Mouse (Mus musculus): ENCODE results near the gene Dera. TPM values are rescaled to one million over a fixed set of nuclear protein-coding genes. Genes with fewer than 3 reads are reported as not detected.

Gene Dera
- polyA plus RNA-seq, 1 experiment from 2014 or later, result 70.7 TPM

DNA sequence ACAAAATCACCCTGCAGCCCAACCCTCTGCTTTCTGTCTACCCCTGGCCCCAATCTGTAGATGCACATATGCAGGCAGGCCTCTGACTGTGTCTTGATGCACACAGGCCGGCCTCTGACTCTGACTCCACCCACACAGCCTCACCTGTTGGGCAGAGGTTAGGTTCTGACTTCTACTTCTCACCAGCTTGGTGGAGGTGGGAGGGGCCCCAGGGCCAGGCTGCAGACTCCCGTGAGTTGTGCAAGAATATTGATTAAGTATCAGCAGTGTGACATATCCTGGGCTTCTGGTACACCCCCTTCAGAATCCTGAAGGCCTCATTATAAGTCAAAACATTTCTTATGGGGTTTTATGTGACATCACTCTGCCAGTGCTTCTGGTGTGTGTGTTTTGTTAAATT, 35.3 kb downstream of the Dera start:
- ATAC-seq (ENCODE audit: borderline replicate concordance, extremely low read depth, low FRiP score, low TSS enrichment), result no peak
- Histone ChIP-seq H3K4me1 (no peaks in the 10 kb centered on the region), H3K36me3 (no peaks in the 10 kb centered on the region), H3K4me3 (no peak overlapping the region), H3K27ac (no peak overlapping the region), H3K9me3 (no peaks in the 10 kb centered on the region), H3K9ac (no peak overlapping the region), H3K27me3 (no peaks in the 10 kb centered on the region), H3K4me2 (no peak overlapping the region)
- 47% methylated on average over 2 of the region's 2 CpGs for WGBS

DNA sequence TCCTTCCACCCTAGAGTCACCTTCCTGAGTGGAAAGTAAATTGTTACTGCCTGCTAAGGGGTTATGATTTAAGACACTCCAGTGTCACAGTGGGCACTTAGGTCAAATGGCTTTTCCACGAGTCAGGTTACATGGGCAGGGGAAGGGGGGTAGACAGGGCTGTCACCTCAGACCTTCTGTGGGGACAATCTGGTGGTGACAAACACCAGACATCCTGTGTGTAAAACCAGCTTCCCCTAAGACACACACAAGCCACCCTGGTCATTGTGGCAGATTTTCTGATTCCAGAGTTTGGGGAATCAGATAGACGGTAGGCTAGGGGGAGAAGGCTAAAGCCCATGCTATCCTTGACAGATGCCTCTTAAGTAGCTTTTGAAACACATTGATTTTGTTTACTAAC, 41.1 kb downstream of the Dera start:
- 34% methylated on average over 2 of the region's 2 CpGs for WGBS

DNA sequence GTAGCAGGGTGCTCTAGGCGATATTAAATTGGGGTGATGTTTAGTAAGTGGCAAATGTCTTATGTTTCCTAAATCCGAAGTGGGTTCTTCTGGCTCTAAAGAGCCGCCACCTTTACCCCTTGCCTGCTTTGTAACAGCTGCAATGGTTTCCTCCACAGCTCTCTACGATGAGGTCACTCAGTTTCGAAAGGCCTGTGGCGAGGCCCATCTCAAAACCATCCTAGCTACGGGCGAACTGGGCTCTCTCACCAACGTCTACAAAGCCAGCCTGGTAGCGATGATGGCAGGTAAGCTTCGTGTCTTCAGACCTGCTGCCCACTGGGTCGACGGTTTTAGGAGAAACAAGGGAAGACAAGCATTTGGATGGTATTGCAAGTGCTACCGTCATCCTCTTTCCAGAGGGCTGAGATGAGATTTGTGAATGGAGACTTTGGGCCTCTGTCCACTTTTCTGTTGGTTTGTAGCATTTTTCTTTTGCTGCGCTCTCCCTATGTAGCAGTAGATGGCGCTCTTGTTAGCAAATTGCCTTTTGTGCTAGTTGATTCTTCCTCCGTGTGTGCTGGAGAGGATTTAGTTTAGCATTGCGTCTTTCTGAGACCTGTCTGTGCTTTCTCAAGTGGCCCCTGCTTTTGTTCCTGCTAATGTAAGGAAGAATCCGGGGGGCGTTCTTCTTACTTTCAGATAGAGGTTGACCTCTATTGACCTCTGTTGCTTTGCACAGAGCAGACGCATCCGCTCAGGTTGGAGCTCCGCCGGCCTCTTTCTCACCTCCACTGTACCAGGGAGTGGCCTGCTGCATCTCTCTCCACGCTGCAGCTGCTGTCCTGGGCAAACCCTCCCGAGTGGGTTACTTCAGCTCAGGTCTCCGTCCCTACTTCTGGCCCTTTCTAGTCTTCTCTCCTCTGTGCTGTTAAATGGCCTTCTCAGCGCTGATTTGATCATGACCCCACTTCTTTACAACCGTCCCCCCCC, 42.5 kb downstream of the Dera start:
- no peak overlapping the region for H3K27ac ChIP-seq
- no peak overlapping the region for H3K4me3 ChIP-seq
- H3K4me2 ChIP-seq, result no peak overlapping the region
- H3K4me1 ChIP-seq, result no peaks in the 10 kb centered on the region
- WGBS, result 68% methylated on average over 28 of the region's 29 CpGs
- 0 out of 2 replicates have a peak, but pooled peaks have one; percentile 15 for ATAC-seq (ENCODE audit: borderline replicate concordance, extremely low read depth, low FRiP score, low TSS enrichment)
- H3K9ac ChIP-seq, result no peak overlapping the region
- H3K36me3 ChIP-seq, result peaks cover 6% of the 10 kb centered on the region; the same call in 1 of the 2 replicates
- peaks cover 9% of the 10 kb centered on the region; the same call in 1 of the 2 replicates for H3K9me3 ChIP-seq
- no peaks in the 10 kb centered on the region for H3K27me3 ChIP-seq

More for the DNA sequence above, 41.1 kb downstream of the Dera start:
- H3K4me2 ChIP-seq, result no peak overlapping the region
- H3K4me3 ChIP-seq, result no peak overlapping the region
- H3K9me3 ChIP-seq, result 0 out of 2 replicates have a peak, but pooled peaks cover 7% of the 10 kb centered on the region
- H3K27me3 ChIP-seq, result no peaks in the 10 kb centered on the region
- peaks cover 6% of the 10 kb centered on the region; the same call in 1 of the 2 replicates for H3K36me3 ChIP-seq
- no peaks in the 10 kb centered on the region for H3K4me1 ChIP-seq
- H3K27ac ChIP-seq, result no peak overlapping the region
- H3K9ac ChIP-seq, result no peak overlapping the region
- ATAC-seq (ENCODE audit: borderline replicate concordance, extremely low read depth, low FRiP score, low TSS enrichment), result no peak

DNA sequence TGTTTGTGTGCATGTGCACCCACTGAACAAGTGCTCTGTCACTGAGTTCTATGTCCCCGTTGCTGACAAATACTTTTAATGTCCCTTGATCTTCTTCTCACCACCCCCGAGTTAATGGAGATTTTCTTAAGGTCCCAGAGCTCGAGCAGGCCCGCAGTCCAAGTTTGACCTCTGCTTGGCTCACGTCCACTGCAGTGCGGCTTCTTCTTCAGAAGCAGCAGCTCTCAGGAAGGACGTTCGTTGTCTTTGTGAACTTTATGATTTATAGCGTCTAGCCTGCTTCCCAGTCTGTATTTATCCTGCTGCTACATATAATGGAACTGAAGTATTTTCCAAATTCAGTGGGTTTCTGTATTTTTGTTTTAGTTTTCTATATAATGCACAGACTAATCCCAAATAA, 44.9 kb downstream of the Dera start:
- H3K4me1 ChIP-seq, result no peaks in the 10 kb centered on the region
- H3K4me2 ChIP-seq, result no peak overlapping the region
- peaks cover 9% of the 10 kb centered on the region; the same call in 1 of the 2 replicates for H3K9me3 ChIP-seq
- peaks cover 6% of the 10 kb centered on the region; the same call in 1 of the 2 replicates for H3K36me3 ChIP-seq
- H3K9ac ChIP-seq, result no peak overlapping the region
- no peak for ATAC-seq (ENCODE audit: borderline replicate concordance, extremely low read depth, low FRiP score, low TSS enrichment)
- no peak overlapping the region for H3K27ac ChIP-seq
- 53% methylated on average over 9 of the region's 9 CpGs for WGBS
- no peak overlapping the region for H3K4me3 ChIP-seq
- no peaks in the 10 kb centered on the region for H3K27me3 ChIP-seq

DNA sequence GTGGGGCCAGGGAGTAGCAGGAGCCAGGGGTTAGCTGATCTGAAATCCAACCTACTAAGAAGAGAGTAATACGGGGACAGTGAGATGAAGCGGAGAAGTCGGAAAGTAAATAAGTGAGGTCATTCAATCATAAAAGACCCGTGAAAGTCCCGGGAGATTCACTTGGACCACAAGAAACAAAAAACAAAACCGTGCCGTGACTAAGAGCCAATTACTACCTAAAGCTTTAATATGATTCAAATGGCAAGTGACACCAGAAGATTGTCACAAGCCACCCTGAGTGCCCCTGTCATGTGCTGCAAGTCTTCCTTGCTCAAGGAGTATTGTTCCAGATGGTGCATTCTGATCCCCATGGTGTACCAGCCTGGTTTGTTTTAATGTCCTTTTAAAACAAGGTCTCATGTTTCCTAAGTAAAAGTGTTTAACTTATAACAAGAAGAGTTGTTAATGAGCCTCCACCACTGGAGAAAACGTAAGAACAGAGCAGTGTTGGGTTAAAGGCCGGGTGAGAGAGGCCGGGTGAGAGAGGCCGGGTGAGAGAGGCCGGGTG, 49.2 kb downstream of the Dera start:
- H3K9ac ChIP-seq, result no peak overlapping the region
- 69% methylated on average over 12 of the region's 12 CpGs for WGBS
- peaks cover 9% of the 10 kb centered on the region; the same call in 1 of the 2 replicates for H3K9me3 ChIP-seq
- no peak overlapping the region for H3K4me3 ChIP-seq
- no peak for ATAC-seq (ENCODE audit: borderline replicate concordance, extremely low read depth, low FRiP score, low TSS enrichment)
- H3K4me1 ChIP-seq, result no peaks in the 10 kb centered on the region
- no peak overlapping the region for H3K4me2 ChIP-seq
- peaks cover 4% of the 10 kb centered on the region; the same call in 1 of the 2 replicates for H3K36me3 ChIP-seq
- H3K27me3 ChIP-seq, result no peaks in the 10 kb centered on the region
- no peak overlapping the region for H3K27ac ChIP-seq

DNA sequence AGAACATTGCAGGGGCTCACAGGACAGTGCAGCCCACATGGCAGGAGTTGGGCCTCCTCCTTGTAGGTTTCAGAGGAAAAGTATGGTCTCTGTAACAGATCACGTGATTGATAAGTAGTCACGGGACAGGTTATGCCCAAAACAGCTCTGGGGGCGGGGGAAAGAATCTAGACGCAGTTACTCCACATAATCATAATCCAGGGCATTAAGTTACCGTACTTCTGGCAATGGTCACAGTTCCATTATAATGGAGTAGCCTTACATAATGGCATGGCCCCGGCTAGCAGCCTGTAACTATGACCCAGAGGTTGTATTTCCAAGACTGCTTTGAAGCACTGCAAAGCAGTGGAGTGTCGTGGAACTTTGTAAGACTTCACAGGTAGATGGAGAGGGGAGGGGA, 49.8 kb downstream of the Dera start:
- 76% methylated on average over 7 of the region's 7 CpGs for WGBS
- ATAC-seq (ENCODE audit: borderline replicate concordance, extremely low read depth, low FRiP score, low TSS enrichment), result no peak

DNA sequence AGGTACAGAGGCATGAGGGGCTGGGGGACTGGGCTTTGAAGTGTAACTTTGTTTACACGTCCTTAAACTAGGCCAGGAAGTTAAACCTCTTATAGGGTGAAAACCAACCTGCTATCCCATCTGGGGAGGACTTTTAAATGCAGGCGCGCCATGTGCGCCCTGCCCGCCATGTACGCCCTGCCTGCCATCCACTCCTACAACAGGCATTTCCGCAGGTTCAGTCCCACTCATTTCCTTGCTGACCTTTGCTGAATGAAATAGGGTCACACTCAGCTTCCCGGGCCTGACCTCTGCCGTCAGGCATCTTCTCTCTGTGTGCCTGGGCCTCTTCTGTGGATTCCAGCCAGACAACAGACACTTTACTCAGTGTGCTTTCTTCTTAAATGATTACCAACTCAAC, 50.3 kb downstream of the Dera start:
- H3K4me1 ChIP-seq, result no peaks in the 10 kb centered on the region
- no peak for ATAC-seq (ENCODE audit: borderline replicate concordance, extremely low read depth, low FRiP score, low TSS enrichment)
- H3K9ac ChIP-seq, result no peak overlapping the region
- H3K36me3 ChIP-seq, result peaks cover 4% of the 10 kb centered on the region; the same call in 1 of the 2 replicates
- peaks cover 9% of the 10 kb centered on the region; the same call in 1 of the 2 replicates for H3K9me3 ChIP-seq
- no peaks in the 10 kb centered on the region for H3K27me3 ChIP-seq
- no peak overlapping the region for H3K4me2 ChIP-seq
- no peak overlapping the region for H3K27ac ChIP-seq
- WGBS, result 54% methylated on average over 9 of the region's 9 CpGs
- H3K4me3 ChIP-seq, result no peak overlapping the region

More for the DNA sequence above, 49.8 kb downstream of the Dera start:
- H3K9me3 ChIP-seq, result peaks cover 9% of the 10 kb centered on the region; the same call in 1 of the 2 replicates
- no peak overlapping the region for H3K4me2 ChIP-seq
- no peaks in the 10 kb centered on the region for H3K27me3 ChIP-seq
- peaks cover 4% of the 10 kb centered on the region; the same call in 1 of the 2 replicates for H3K36me3 ChIP-seq
- H3K27ac ChIP-seq, result no peak overlapping the region
- no peak overlapping the region for H3K4me3 ChIP-seq
- H3K9ac ChIP-seq, result no peak overlapping the region
- H3K4me1 ChIP-seq, result no peaks in the 10 kb centered on the region

DNA sequence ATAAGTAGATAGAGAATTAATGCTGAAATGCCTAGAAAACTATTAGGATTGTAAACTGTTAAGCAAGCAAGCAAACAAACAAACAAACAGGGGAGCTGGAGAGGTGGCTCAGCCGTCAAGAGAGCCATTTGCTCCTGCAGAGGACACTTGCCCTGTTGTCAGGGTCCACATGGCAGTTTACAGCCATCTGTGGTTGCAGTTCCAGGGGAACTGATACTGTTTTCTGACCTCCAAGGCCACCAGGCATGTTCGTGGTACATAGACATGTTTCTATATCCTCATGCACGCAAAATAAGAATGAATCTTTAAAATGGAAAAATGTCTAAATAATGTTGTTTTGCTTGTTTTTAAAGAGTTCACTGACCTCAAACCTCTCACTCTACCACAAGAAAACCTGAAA, 52.0 kb downstream of the Dera start:
- Histone ChIP-seq H3K36me3 (no peaks in the 10 kb centered on the region), H3K27ac (no peak overlapping the region), H3K9me3 (no peaks in the 10 kb centered on the region), H3K4me2 (no peak overlapping the region), H3K4me1 (no peaks in the 10 kb centered on the region), H3K4me3 (no peak overlapping the region), H3K27me3 (no peaks in the 10 kb centered on the region), H3K9ac (no peak overlapping the region)
- ATAC-seq (ENCODE audit: borderline replicate concordance, extremely low read depth, low FRiP score, low TSS enrichment), result no peak
- WGBS, result 87% methylated on average over 3 of the region's 3 CpGs

DNA sequence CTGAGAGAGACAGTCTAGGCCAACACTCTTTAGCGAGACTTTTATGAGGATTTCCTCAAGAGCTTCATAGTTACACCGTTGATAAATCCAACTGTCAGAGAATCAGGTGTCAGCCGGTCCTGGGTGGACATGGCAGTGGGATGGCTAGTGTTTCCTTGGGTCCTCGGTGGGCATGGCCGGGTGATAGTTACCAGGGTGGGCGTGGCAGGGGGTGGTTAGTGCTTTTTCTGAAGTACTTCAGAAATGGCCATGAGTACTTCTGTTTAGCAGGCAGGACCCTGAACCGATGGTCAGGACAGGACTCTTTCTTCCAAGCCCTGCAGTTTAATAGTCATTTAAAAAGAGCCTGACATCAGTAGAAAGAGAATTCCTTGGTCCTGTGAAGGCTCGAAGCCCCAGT, 52.5 kb downstream of the Dera start:
- no peaks in the 10 kb centered on the region for H3K27me3 ChIP-seq
- H3K4me2 ChIP-seq, result no peak overlapping the region
- no peaks in the 10 kb centered on the region for H3K36me3 ChIP-seq
- no peak overlapping the region for H3K27ac ChIP-seq
- ATAC-seq (ENCODE audit: borderline replicate concordance, extremely low read depth, low FRiP score, low TSS enrichment), result no peak
- H3K9me3 ChIP-seq, result no peaks in the 10 kb centered on the region
- H3K4me3 ChIP-seq, result no peak overlapping the region
- 88% methylated on average over 8 of the region's 8 CpGs for WGBS
- H3K9ac ChIP-seq, result no peak overlapping the region
- no peaks in the 10 kb centered on the region for H3K4me1 ChIP-seq

DNA sequence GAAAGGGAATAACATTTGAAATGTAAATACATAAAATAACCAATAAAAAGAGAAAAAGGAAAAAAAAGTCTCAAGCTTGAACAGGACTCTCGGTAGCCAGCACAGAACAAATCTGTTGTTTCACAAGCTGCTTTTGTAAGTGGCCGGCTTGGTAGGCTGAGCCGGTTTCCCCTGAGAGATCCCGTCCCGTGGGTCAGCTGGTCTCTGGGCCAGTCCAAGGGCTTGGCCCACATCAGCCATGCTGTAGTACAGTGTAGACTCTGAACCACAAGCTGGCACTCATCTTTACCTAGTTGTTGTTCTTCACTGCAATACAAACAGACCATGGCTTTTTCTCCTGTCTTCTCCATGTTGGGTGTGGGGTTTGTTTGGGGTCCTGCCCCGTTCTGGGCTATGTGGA, 53.0 kb downstream of the Dera start:
- Histone ChIP-seq H3K27me3 (no peaks in the 10 kb centered on the region), H3K4me1 (no peaks in the 10 kb centered on the region), H3K27ac (no peak overlapping the region), H3K4me3 (no peak overlapping the region), H3K4me2 (no peak overlapping the region), H3K36me3 (no peaks in the 10 kb centered on the region), H3K9ac (no peak overlapping the region), H3K9me3 (no peaks in the 10 kb centered on the region)
- no peak for ATAC-seq (ENCODE audit: borderline replicate concordance, extremely low read depth, low FRiP score, low TSS enrichment)
- 86% methylated on average over 6 of the region's 6 CpGs for WGBS

DNA sequence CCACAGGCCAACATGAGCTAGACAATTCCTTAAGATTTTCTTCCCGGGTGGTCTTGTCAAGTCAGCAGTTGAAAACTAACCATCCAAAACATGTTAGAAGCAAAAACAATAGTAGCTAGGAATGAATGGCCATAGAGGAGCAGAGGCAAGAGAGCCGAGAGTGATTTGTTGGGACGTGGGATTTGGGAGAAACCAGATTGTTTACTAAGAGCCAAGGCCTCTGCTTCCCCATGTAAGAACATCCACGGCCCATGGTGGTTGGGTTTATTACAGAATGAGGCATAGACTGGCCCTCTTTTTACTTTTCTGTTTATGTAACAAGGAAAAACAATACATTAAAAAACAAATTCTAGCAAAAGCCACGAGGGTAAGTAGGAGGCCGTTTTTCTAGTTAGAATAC, 54.4 kb downstream of the Dera start:
- Histone ChIP-seq H3K4me2 (no peak overlapping the region), H3K27me3 (no peaks in the 10 kb centered on the region), H3K9ac (no peak overlapping the region), H3K4me1 (no peaks in the 10 kb centered on the region), H3K9me3 (no peaks in the 10 kb centered on the region), H3K4me3 (no peak overlapping the region), H3K36me3 (no peaks in the 10 kb centered on the region), H3K27ac (no peak overlapping the region)
- 78% methylated on average over 6 of the region's 6 CpGs for WGBS
- no peak for ATAC-seq (ENCODE audit: borderline replicate concordance, extremely low read depth, low FRiP score, low TSS enrichment)

DNA sequence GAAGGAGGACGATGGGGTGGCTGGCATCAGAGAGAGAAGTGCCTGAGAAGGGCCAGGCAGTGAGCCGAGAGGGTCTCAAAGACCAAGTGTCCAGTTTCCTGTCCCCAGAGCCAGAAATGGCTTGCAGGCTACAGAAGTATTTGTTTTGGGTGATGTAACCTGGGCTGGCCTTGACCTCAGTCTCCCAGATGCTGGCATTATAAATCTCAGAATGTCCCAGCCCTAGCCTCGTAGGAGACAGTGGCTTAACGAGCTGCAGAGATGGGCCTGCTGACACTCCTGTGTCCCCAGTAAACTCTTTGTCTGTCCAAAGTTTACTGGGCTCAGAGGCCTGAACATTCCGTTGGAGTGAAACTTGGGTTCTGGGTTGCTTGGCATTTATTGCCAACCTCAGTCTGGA, 55.8 kb downstream of the Dera start:
- H3K9ac ChIP-seq, result no peak overlapping the region
- 55% methylated on average over 5 of the region's 5 CpGs for WGBS
- no peak overlapping the region for H3K27ac ChIP-seq
- no peak overlapping the region for H3K4me2 ChIP-seq
- no peak overlapping the region for H3K4me3 ChIP-seq
- no peak for ATAC-seq (ENCODE audit: borderline replicate concordance, extremely low read depth, low FRiP score, low TSS enrichment)
- no peaks in the 10 kb centered on the region for H3K36me3 ChIP-seq
- no peaks in the 10 kb centered on the region for H3K27me3 ChIP-seq
- no peaks in the 10 kb centered on the region for H3K4me1 ChIP-seq
- no peaks in the 10 kb centered on the region for H3K9me3 ChIP-seq

All from lung, embryonic 15.5 days (tissue).